Mouse (Mus musculus): ENCODE results near the gene Wdr38. TPM values are rescaled to one million over a fixed set of nuclear protein-coding genes. Genes with fewer than 3 reads are reported as not detected.

Gene Wdr38
- total RNA-seq, 2 experiments from 2014 or later: 0.32 to 0.55 TPM

DNA sequence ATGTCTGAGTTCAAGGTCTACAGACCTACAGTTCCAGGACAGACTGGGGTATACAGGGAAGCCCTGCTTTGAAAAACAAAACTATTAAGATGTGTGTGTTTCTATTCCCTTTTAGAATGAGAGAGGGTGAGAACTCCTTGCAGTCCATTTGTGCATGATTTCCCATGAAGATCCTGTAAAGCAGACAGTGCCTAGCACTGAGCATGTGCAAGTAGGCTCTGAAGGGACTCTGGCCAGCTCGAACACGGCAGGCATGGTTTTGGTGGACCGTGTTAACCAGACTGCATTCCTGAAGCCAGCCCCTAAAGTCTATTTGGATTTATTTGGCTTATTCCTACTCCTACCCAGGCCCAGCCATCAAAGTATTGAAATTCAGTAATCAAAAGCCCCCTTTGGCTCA lies 14.7 kb downstream of the Wdr38 start:
- intact Hi-C loops (cut with DNase I): no loop called here
- DNase-seq (ENCODE audit: extremely low spot score in 1 of 2, low spot score in 2 of 2): no peak

DNA sequence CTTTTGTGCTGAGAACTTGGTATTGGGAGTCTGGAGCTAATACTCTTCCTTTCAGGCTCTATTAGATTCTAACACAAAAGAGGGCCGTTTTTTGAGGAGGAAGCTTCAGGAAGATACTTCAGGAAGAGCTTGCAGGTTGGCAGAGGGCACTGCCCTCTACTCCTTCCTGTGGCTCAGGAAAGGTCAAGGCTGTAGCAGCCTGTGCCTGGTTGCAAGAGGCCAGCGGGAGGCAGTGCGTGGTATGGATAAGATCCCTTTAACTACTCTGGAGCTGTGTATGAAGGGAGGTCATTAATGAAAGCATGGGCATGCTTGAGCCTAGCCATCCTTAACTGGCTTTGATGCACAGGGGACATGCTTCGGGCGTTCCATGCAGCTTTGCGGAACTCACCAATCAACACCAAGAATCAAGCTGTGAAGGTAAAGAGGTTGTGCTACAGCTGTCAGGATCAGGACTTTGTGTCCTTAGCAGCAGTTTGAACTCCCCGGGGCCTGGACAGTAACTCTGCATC lies 15.5 kb downstream of the Wdr38 start:
- intact Hi-C loops (cut with DNase I): no loop called here
- no peak for DNase-seq (ENCODE audit: extremely low spot score in 1 of 2, low spot score in 2 of 2)

DNA sequence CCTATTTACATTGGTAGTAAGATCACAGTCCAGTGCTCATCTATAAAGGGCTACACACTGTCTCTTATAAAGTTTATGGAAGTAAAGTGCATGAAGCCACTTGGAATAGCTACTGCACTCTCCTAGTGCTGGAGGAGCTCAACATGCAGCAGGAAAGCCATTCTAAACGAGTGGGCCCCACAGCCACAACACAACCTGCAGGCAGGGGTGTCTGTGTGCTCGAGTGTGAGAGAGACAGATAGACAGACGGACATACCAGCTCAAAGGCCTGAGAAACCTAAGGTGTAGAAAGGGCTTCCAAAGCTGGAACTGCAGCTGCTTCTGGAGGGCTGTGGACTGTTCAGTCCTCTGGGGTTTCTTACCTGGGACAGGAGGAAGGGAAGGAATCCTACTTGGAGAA lies 19.3 kb downstream of the Wdr38 start:
- DNase-seq (ENCODE audit: extremely low spot score in 1 of 2, low spot score in 2 of 2): no peak
- intact Hi-C loops (cut with DNase I): no loop called here

DNA sequence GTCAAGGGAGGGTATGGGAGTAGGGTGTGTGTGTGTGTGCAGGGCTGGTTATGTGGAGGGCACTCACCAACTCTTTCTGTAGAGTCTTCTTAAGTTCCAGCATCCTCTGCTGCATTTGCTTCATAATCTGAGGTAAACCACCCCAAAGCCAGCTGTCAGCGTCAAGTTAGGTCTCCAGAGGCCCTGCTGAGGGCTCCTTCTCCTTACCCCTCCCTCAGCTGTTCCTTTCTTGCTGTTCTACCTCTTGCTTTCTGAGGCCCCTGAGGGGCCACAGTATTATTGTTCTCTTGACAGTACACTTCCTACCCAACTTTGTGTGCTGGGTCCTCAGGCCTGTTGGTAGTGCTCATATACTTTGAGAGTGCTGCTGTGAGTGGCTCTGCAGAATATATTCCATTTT lies 22.7 kb downstream of the Wdr38 start:
- DNase-seq (ENCODE audit: extremely low spot score in 1 of 2, low spot score in 2 of 2): no peak
- intact Hi-C loops (cut with DNase I): no loop called here

DNA sequence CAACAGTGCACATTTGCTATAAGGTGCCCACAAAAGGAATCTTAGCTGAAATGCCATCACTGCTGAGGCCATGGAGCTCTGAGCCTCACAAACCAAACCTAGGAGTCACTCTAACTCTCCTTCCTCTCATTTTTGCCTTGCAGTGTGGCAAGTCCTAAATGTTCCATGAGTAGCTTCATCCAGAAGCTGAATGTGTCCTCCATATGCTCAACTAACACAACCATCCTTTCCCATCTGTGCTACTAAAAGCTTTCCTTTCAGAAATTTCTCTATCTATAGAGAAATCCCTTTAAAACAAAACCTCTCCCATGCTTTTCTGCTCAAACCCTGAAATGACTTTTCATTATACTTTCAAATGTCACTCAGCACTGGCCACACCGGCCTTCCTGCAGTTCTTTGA lies 34.3 kb downstream of the Wdr38 start:
- DNase-seq (ENCODE audit: extremely low spot score in 1 of 2, low spot score in 2 of 2): no peak
- intact Hi-C loops (cut with DNase I): no loop called here

DNA sequence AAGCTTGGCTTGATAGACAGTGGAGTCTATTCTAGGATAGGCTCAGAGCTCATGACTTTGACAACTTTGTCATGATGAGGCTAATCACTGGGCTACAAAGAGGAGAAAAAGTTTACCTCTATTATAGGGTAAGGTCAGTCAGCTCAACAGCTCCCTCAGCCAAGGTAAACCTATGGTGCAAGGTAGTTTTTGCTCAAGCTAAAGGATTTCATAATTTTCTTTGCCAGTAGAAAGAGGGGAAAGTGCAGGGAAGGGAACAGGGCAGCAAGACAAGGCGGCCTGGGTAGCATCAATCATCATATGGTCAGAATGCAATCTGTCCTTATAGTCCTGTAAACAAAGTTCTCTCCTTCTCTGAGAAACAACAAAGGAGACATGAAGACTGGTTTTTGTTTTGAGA lies 42.9 kb downstream of the Wdr38 start:
- DNase-seq (ENCODE audit: extremely low spot score in 1 of 2, low spot score in 2 of 2): no peak
- intact Hi-C loops (cut with DNase I): loop anchor here (5.0 kb wide), 1 partner anchor 52 kb away; no protein-coding TSS in a partner anchor

DNA sequence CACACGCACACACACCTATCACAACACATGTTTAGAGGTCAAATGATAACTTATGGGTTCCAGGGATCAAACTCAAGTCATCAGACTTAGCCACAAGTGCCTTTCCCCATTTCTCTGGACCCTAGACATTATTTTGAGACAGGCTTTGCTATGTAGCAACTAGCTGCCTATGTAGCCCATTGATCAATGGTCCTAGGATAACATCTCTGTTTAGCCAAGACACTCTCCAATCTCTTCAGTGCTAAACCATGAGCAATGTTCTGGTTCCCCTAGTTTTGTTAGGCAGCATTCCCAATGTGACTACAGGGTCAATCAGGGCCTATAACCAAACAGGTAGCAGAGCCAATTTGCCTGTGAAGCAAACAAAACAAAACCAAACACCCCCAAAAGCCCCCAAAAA lies 51.2 kb downstream of the Wdr38 start:
- DNase-seq (ENCODE audit: extremely low spot score in 1 of 2, low spot score in 2 of 2): no peak
- intact Hi-C loops (cut with DNase I): no loop called here

Other genes starting within 250 kb of the Wdr38 start
- gene Nr6a1, start 69.8 kb upstream of the Wdr38 start, total RNA-seq (2021): 1 to 10 TPM; 5.3 to 5.8 TPM
- gene Olfml2a, start 65.5 kb upstream of the Wdr38 start, total RNA-seq (2021): 1 to 10 TPM; 3.8 to 3.9 TPM
- gene Arpc5l, start 7.9 kb downstream of the Wdr38 start, total RNA-seq (2021): 100 to 1,000 TPM in 1 of 2 experiments, 10 to 100 TPM in 1; 93.1 to 103 TPM
- 100 to 1,000 TPM; 326 to 336 TPM for gene Rpl35, start 8.1 kb downstream of the Wdr38 start, total RNA-seq (2021)
- 10 to 100 TPM; 26.4 to 28.2 TPM for gene Golga1, start 68.1 kb downstream of the Wdr38 start, total RNA-seq (2021)
- gene Scai, start 193.3 kb downstream of the Wdr38 start, total RNA-seq (2021): 10 to 100 TPM; 78.7 to 88.5 TPM
- gene Ppp6c, start 229.0 kb downstream of the Wdr38 start, total RNA-seq (2021): 10 to 100 TPM; 64.6 to 66.5 TPM

Data from left cerebral cortex, postnatal 10 days (tissue).